Mouse (Mus musculus) stomach, embryonic 14.5 days (tissue): ENCODE data around the gene Mta3. TPM values are rescaled to one million over a fixed set of nuclear protein-coding genes. Genes with fewer than 3 reads are reported as not detected.

Experiments
- ATAC-seq: fragments of 200-750 bp; cut with Nextera tagmentation; 2 replicates; pipeline ENCODE4 v1.8.0; 2017; ENCODE audit warnings: low read depth, moderate TSS enrichment; ENCODE audit not compliant: insufficient number of reproducible peaks, insufficient read depth, low FRiP score
- H3K27ac ChIP-seq: fragments of 300-500 bp; sonication (generic); 2 replicates; pipeline ENCODE4 v1.5.1; 2014; ENCODE audit warnings: mild to moderate bottlenecking, low read length, moderate library complexity, mixed read lengths
- H3K27me3 ChIP-seq: fragments of 300-500 bp; sonication (generic); 2 replicates; pipeline ENCODE4 v1.6.1; 2014; ENCODE audit warnings: low read length, control low read depth, mixed read lengths; ENCODE audit not compliant: control insufficient read depth, insufficient read depth
- H3K36me3 ChIP-seq: fragments of 300-500 bp; sonication (generic); 2 replicates; pipeline ENCODE4 v1.6.1; 2014; ENCODE audit warnings: mild to moderate bottlenecking, control low read depth, low read length, moderate library complexity, mixed read lengths; ENCODE audit not compliant: control insufficient read depth, insufficient read depth
- H3K4me1 ChIP-seq: fragments of 300-500 bp; sonication (generic); 2 replicates; pipeline ENCODE4 v1.6.1; 2014; ENCODE audit warnings: low read length, control low read depth, mixed read lengths; ENCODE audit not compliant: control insufficient read depth, insufficient read depth
- H3K4me2 ChIP-seq: fragments of 300-500 bp; sonication (generic); replicated peaks from 2 replicates; pipeline ENCODE4 v1.6.1; 2014; ENCODE audit warnings: low read depth, low read length, control low read depth
- H3K4me3 ChIP-seq: fragments of 300-500 bp; sonication (generic); 2 replicates; pipeline ENCODE4 v1.5.1; 2014; ENCODE audit warnings: low read depth, low read length, control low read depth
- H3K9ac ChIP-seq: fragments of 300-500 bp; sonication (generic); replicated peaks from 2 replicates; pipeline ENCODE4 v1.6.1; 2014; ENCODE audit warnings: low read depth, mild to moderate bottlenecking, control low read depth, low read length, moderate library complexity, mixed read lengths
- H3K9me3 ChIP-seq: fragments of 300-500 bp; sonication (generic); 2 replicates; pipeline ENCODE4 v1.6.1; 2016; ENCODE audit warnings: low read depth, low read length, control low read depth; ENCODE audit not compliant: control insufficient read depth
- WGBS: fragments of 180-500 bp; shearing (Covaris S2); extraction: QIAGEN DNeasy Blood & Tissue Kit; methylation state at CpG from one replicate; pipeline ENCODE4 v1.1.7; 2014; 5-methylcytosine and 5-hydroxymethylcytosine counted together
- polyA plus RNA-seq: library from polyadenylated mRNA; unstranded; fragments of >200 nt; fragmentation: Nextera tagmentation; extraction: Ambion mirVana; gene quantifications from 2 replicates; pipeline ENCODE4 v1.2.1, GENCODE M21; 2014

Gene Mta3
- polyA plus RNA-seq, 1 experiment from 2014 or later = 38.1 TPM

- H3K4me2 ChIP-seq = no peak overlapping the region
- H3K4me1 ChIP-seq = no peaks in the 10 kb centered on the region
- peaks cover 2% of the 10 kb centered on the region; the same call in 1 of the 2 replicates for H3K9me3 ChIP-seq
- no peak overlapping the region for H3K27ac ChIP-seq
- no peak for ATAC-seq
- H3K36me3 ChIP-seq = no peaks in the 10 kb centered on the region
- no peak overlapping the region for H3K9ac ChIP-seq
- 43% methylated on average over 7 of the region's 7 CpGs for WGBS
- no peaks in the 10 kb centered on the region for H3K27me3 ChIP-seq
- H3K4me3 ChIP-seq = no peak overlapping the region
Measured at GRCm38 (mm10) chr17:83681977-83682376, 24.0 kb upstream of the Mta3 start.

DNA sequence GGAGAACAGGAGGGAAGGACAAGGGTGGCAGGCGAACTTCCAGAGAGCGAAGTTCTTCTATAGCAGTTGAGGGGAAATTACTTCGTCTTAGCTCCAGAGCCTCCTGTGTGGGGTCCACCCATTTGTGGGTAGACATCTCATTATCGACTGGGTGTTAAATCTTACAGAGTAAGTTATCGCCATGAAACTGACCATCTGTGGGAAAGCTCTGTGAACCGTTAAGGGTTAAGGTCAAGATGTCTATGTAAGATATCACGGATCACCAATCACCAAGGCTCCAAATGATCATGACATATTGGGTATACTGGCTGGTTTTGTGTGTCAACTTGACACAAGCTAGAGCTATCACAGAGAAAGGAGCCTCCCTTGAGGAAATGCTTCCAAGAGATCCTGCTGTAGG, 21.5 kb upstream of the Mta3 start:
- ATAC-seq = no peak
- Histone ChIP-seq H3K9ac (no peak overlapping the region), H3K36me3 (no peaks in the 10 kb centered on the region), H3K4me2 (no peak overlapping the region), H3K27me3 (no peaks in the 10 kb centered on the region), H3K4me3 (no peak overlapping the region), H3K27ac (no peak overlapping the region), H3K4me1 (no peaks in the 10 kb centered on the region), H3K9me3 (peaks cover 5% of the 10 kb centered on the region; the same call in 1 of the 2 replicates)
- 80% methylated on average over 7 of the region's 7 CpGs for WGBS

DNA sequence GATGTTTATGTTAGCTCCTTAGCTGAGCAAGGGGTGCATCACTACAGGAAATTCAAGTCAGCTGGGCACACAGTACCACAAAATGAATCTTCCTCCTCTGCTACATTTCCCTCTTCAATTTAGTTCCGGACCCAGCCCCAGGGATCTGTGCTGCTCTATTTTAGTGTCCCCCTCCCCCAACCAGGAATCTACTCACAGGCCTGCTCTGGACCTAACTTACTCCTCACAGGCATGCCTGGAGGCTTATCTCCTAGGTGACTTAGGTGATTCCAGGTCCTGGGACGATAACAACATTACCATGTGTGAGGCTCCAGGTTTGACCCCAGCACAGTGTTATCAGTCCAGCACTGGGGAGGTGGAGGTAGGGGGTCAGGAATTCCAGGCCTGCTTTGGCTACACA, 15.5 kb upstream of the Mta3 start:
- Histone ChIP-seq H3K4me2 (no peak overlapping the region), H3K36me3 (no peaks in the 10 kb centered on the region), H3K9ac (no peak overlapping the region), H3K4me1 (no peaks in the 10 kb centered on the region), H3K27ac (no peak overlapping the region), H3K4me3 (no peak overlapping the region), H3K27me3 (no peaks in the 10 kb centered on the region), H3K9me3 (peaks cover 5% of the 10 kb centered on the region; the same call in 1 of the 2 replicates)
- ATAC-seq = no peak
- WGBS = 55% methylated on average over 2 of the region's 2 CpGs

DNA sequence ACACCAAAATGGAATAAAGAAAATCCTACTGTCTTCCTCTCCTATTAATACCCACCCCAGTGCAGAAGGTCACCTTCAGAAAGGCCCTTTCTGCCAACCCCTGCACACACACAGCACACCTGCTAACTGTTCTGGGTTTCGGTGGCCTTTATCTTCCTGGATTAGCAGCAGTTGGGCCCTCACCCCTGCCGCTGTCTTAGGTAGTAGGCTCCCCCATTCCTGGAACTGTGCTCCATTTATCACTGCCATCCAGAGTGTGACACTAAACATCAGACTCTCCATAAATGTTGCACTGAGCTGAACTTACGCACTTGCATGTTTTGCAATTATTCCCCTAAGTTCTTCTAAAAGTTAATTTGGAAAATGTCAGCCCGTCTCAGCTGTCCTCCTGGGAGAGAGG, 14.6 kb upstream of the Mta3 start:
- ATAC-seq = no peak
- 47% methylated on average over 4 of the region's 4 CpGs for WGBS
- no peak overlapping the region for H3K4me3 ChIP-seq
- peaks cover 5% of the 10 kb centered on the region; the same call in 1 of the 2 replicates for H3K9me3 ChIP-seq
- no peaks in the 10 kb centered on the region for H3K36me3 ChIP-seq
- no peak overlapping the region for H3K4me2 ChIP-seq
- H3K27me3 ChIP-seq = no peaks in the 10 kb centered on the region
- H3K9ac ChIP-seq = no peak overlapping the region
- H3K27ac ChIP-seq = no peak overlapping the region
- no peaks in the 10 kb centered on the region for H3K4me1 ChIP-seq

DNA sequence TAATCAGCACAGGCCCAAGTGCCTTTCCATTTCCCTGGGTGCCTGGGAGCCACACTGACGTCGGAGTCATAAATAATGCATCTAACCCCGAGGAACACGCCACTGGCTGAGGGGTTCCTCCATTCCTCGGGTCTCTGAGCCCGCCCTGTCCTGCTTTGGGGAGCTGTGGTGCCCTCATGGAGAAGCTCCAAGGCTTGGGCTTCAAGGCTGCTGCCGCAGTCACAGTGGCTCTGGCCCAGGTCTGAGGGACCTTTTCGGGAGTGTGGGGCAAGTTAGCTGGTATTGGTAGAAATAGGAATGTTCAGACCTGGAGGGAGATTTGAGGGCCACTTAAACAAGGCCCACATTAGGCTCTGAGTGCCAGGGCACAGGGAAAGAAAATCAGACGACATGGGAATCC, 12.0 kb upstream of the Mta3 start:
- no peak overlapping the region for H3K27ac ChIP-seq
- no peaks in the 10 kb centered on the region for H3K27me3 ChIP-seq
- H3K9ac ChIP-seq = no peak overlapping the region
- H3K4me3 ChIP-seq = no peak overlapping the region
- ATAC-seq = no peak
- H3K4me1 ChIP-seq = no peaks in the 10 kb centered on the region
- no peaks in the 10 kb centered on the region for H3K9me3 ChIP-seq
- WGBS = 50% methylated on average over 9 of the region's 9 CpGs
- H3K4me2 ChIP-seq = no peak overlapping the region
- no peaks in the 10 kb centered on the region for H3K36me3 ChIP-seq

DNA sequence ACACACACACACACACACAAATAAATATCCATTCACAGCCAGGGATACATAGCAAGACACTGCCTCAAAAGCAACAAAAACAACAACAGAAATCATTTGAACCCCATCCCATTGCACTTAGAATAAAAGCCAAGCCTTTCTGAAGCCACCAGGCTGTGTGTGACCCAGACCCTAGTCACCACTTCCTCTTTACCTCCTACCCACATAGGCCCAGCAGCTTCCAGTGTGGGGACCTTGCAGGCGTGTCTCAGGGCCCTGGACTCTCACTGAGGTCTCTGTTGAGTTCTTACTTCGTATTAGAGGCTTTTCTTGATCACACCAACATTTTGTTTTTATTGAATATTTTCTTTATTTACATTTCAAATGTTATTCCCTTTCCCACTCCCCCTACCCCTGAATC, 10.2 kb upstream of the Mta3 start:
- no peaks in the 10 kb centered on the region for H3K27me3 ChIP-seq
- no peaks in the 10 kb centered on the region for H3K9me3 ChIP-seq
- H3K4me1 ChIP-seq = no peaks in the 10 kb centered on the region
- ATAC-seq = no peak
- no peak overlapping the region for H3K9ac ChIP-seq
- H3K27ac ChIP-seq = no peak overlapping the region
- WGBS = 81% methylated on average over 2 of the region's 2 CpGs
- no peak overlapping the region for H3K4me3 ChIP-seq
- H3K4me2 ChIP-seq = no peak overlapping the region
- H3K36me3 ChIP-seq = no peaks in the 10 kb centered on the region

GRCm38 (mm10) chr17:83699062-83699724, 6.8 kb upstream of the Mta3 start:
- H3K4me2 ChIP-seq = no peak overlapping the region
- ATAC-seq = peak; percentile 87
- peak overlapping the region; percentile 79; the same call in 1 of the 2 replicates for H3K27ac ChIP-seq
- H3K9me3 ChIP-seq = no peaks in the 10 kb centered on the region
- no peaks in the 10 kb centered on the region for H3K36me3 ChIP-seq
- H3K27me3 ChIP-seq = no peaks in the 10 kb centered on the region
- H3K4me3 ChIP-seq = no peak overlapping the region
- WGBS = 76% methylated on average over 8 of the region's 8 CpGs
- H3K4me1 ChIP-seq = no peaks in the 10 kb centered on the region
- no peak overlapping the region for H3K9ac ChIP-seq

- Histone ChIP-seq H3K4me1 (no peaks in the 10 kb centered on the region), H3K4me2 (no peak overlapping the region), H3K36me3 (no peaks in the 10 kb centered on the region), H3K27me3 (no peaks in the 10 kb centered on the region), H3K9ac (no peak overlapping the region), H3K9me3 (no peaks in the 10 kb centered on the region), H3K4me3 (no peak overlapping the region), H3K27ac (peak overlapping the region; percentile 15; the same call in 1 of the 2 replicates)
- ATAC-seq = no peak
- WGBS = 72% methylated on average over 9 of the region's 9 CpGs
Measured at GRCm38 (mm10) chr17:83700125-83700524, 5.8 kb upstream of the Mta3 start.

GRCm38 (mm10) chr17:83704469-83704868, 1.5 kb upstream of the Mta3 start:
- Histone ChIP-seq H3K27ac (no peak overlapping the region), H3K36me3 (no peaks in the 10 kb centered on the region), H3K4me3 (no peak overlapping the region), H3K9me3 (no peaks in the 10 kb centered on the region), H3K9ac (no peak overlapping the region), H3K4me2 (no peak overlapping the region), H3K4me1 (peaks cover 8% of the 10 kb centered on the region; the same call in 1 of the 2 replicates), H3K27me3 (no peaks in the 10 kb centered on the region)
- WGBS = 85% methylated on average over 5 of the region's 5 CpGs
- ATAC-seq = no peak
